ENCODE assay signal across 30 mouse cellular contexts in the genomic region with DNA sequence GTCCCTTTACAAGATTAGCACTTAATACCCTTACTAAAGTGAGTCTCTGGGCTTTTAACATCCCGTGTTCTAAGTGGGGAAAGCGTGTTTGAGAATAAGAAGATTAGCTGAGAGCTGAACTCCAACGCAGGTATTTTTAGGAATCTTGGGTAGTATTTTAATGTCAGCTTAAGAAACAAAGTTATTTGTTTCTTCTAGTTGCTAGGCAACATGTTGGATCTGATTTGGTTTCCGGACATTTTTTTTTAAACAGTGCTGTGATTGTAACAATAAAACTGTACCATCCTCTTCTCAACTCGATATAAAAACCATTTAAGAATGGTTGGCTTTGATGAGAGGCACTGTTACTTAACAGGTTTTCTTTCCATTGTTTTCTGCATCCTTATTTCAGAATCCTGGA.
DNase-seq lines count a peak whose midpoint lies in the region; ATAC-seq and TF ChIP-seq lines count a peak whose summit lies in the region.
"Had no signal": no experiment of that assay in that cellular context is flagged by ENCODE, and none has a peak within 500 bp of the region (broad histone marks: within the 10 kb centered on the region; RNA-seq: fewer than 3 reads in every experiment).

No protein-coding gene starts in this region.

- H3K4me2 ChIP-seq in heart, embryonic 12.5 days, result peak overlapping the region; percentile 38
- H3K4me2 ChIP-seq: embryonic facial prominence, embryonic 13.5 days; limb, embryonic 12.5 days; liver, embryonic 11.5 days; midbrain, embryonic 12.5 days; neural tube, embryonic 15.5 days; stomach, embryonic 15.5 days had no signal

- no peaks in the 10 kb centered on the region for H3K36me3 ChIP-seq in heart, embryonic 12.5 days
- H3K36me3 ChIP-seq in small intestine, adult 2 months (ENCODE audit: control insufficient read depth, insufficient read depth, low read length), result no peaks in the 10 kb centered on the region
- no peaks in the 10 kb centered on the region for H3K36me3 ChIP-seq in kidney, adult 2 months (ENCODE audit: control insufficient read depth, insufficient read depth, low read length)
- H3K36me3 ChIP-seq: embryonic facial prominence, embryonic 13.5 days; forebrain, embryonic 10.5 days; limb, embryonic 12.5 days; midbrain, embryonic 12.5 days; neural tube, embryonic 15.5 days; stomach, embryonic 15.5 days had no signal

- no peak for TF ChIP-seq CTCF in left cerebral cortex, adult 2 months (IDR thresholded peaks at IDR 0.05)
- TF ChIP-seq CTCF in small intestine, adult 2 months (IDR thresholded peaks at IDR 0.05; ENCODE audit: extremely low read depth, insufficient read length, insufficient replicate concordance, low read depth, low read length), result no peak
- no peak for TF ChIP-seq CTCF in kidney, adult 2 months (conservative IDR thresholded peaks at IDR 0.05; ENCODE audit: insufficient read depth, insufficient read length, low read depth, low read length)

- H3K4me3 ChIP-seq in heart, embryonic 12.5 days, result no peak overlapping the region
- H3K4me3 ChIP-seq in left cerebral cortex, adult 2 months, result no peak overlapping the region
- no peak overlapping the region for H3K4me3 ChIP-seq in small intestine, adult 2 months (ENCODE audit: low read depth, low read length)
- H3K4me3 ChIP-seq in kidney, adult 2 months (ENCODE audit: insufficient read depth, low read depth, low read length), result no peak overlapping the region
- H3K4me3 ChIP-seq: embryonic facial prominence, embryonic 13.5 days; forebrain, embryonic 10.5 days; limb, embryonic 12.5 days; megakaryocyte, embryonic 14.5 days; midbrain, embryonic 12.5 days; neural tube, embryonic 15.5 days; stomach, embryonic 15.5 days had no signal

- no peak overlapping the region for H3K9ac ChIP-seq in heart, embryonic 12.5 days
- H3K9ac ChIP-seq: embryonic facial prominence, embryonic 13.5 days; limb, embryonic 12.5 days; midbrain, embryonic 12.5 days; neural tube, embryonic 15.5 days; stomach, embryonic 15.5 days had no signal

- 56% methylated on average over 5 of the region's 5 CpGs for WGBS in heart, embryonic 12.5 days
- 54% methylated on average over 5 of the region's 5 CpGs for WGBS in small intestine, adult 2 months
- WGBS in kidney, adult 2 months, result 55% methylated on average over 5 of the region's 5 CpGs

- H3K27me3 ChIP-seq in heart, embryonic 12.5 days (replicated peaks), result no peaks in the 10 kb centered on the region
- H3K27me3 ChIP-seq in small intestine, adult 2 months (ENCODE audit: control insufficient read depth, insufficient read depth, low read length), result no peaks in the 10 kb centered on the region
- no peaks in the 10 kb centered on the region for H3K27me3 ChIP-seq in kidney, adult 2 months (replicated peaks; ENCODE audit: control insufficient read depth, insufficient read depth, low read length)
- H3K27me3 ChIP-seq: embryonic facial prominence, embryonic 13.5 days; limb, embryonic 12.5 days; megakaryocyte, embryonic 14.5 days; midbrain, embryonic 12.5 days; neural tube, embryonic 15.5 days; Patski; stomach, embryonic 15.5 days had no signal

- TF ChIP-seq POLR2A in small intestine, adult 2 months (IDR thresholded peaks at IDR 0.05; ENCODE audit: low read depth, low read length), result no peak
- TF ChIP-seq POLR2A in kidney, adult 2 months (IDR thresholded peaks at IDR 0.05; ENCODE audit: low read depth, low read length), result no peak

- no peak overlapping the region for H3K27ac ChIP-seq in heart, embryonic 12.5 days (ENCODE audit: poor library complexity, severe bottlenecking)
- 0 out of 2 replicates have a peak overlapping the region, but pooled peaks have one; percentile 1 for H3K27ac ChIP-seq in left cerebral cortex, adult 2 months
- H3K27ac ChIP-seq in small intestine, adult 2 months (ENCODE audit: insufficient read depth, low read depth, low read length), result peak overlapping the region; percentile 0; the same call in 1 of the 2 replicates
- H3K27ac ChIP-seq in kidney, adult 2 months (ENCODE audit: insufficient read depth, low read depth, low read length), result no peak overlapping the region
- H3K27ac ChIP-seq: embryonic facial prominence, embryonic 13.5 days; forebrain, embryonic 10.5 days; limb, embryonic 12.5 days; midbrain, embryonic 12.5 days; neural tube, embryonic 15.5 days; stomach, embryonic 15.5 days had no signal

- H3K9me3 ChIP-seq in heart, embryonic 12.5 days (replicated peaks), result no peaks in the 10 kb centered on the region
- H3K9me3 ChIP-seq: embryonic facial prominence, embryonic 13.5 days; forebrain, embryonic 10.5 days; limb, embryonic 12.5 days; megakaryocyte, embryonic 14.5 days; midbrain, embryonic 12.5 days; neural tube, embryonic 15.5 days; stomach, embryonic 15.5 days had no signal

- intact Hi-C loops in left cerebral cortex, adult 2 months (cut with DNase I), result no loop called here
- intact Hi-C loops in left cerebral cortex, postnatal 10 days (cut with DNase I), result loop anchor here (10.0 kb wide), 1 partner anchor 140 kb away; no protein-coding TSS in a partner anchor

- peaks cover 11% of the 10 kb centered on the region for H3K4me1 ChIP-seq in heart, embryonic 12.5 days (replicated peaks)
- H3K4me1 ChIP-seq in small intestine, adult 2 months (ENCODE audit: control insufficient read depth, insufficient read depth, insufficient read length, low read length), result peaks cover 4% of the 10 kb centered on the region
- no peaks in the 10 kb centered on the region for H3K4me1 ChIP-seq in kidney, adult 2 months (ENCODE audit: control insufficient read depth, insufficient read depth, low read length)
- H3K4me1 ChIP-seq: embryonic facial prominence, embryonic 13.5 days; midbrain, embryonic 12.5 days; neural tube, embryonic 15.5 days; stomach, embryonic 15.5 days had no signal

- peak; percentile 56 for ATAC-seq in frontal cortex, adult (ENCODE audit: low TSS enrichment)
- ATAC-seq in heart, embryonic 12.5 days (ENCODE audit: insufficient number of reproducible peaks, low FRiP score), result no peak
- ATAC-seq: forebrain, embryonic 16.5 days; hindbrain, embryonic 16.5 days; Patski had no signal

- DNase-seq in frontal cortex, postnatal 14 days (ENCODE audit: low spot score in 2 of 2), result no peak
- no peak for DNase-seq in heart, adult 11 months
- DNase-seq in left cerebral cortex, adult 2 months (ENCODE audit: extremely low spot score in 1 of 2, low spot score in 2 of 2), result no peak
- no peak for DNase-seq in left cerebral cortex, postnatal 10 days (ENCODE audit: extremely low spot score in 1 of 2, low spot score in 2 of 2)
- DNase-seq in kidney, adult 2 months, result no peak
- DNase-seq: adrenal gland, postnatal 10 days; cerebellum, adult 11 months; cerebellum, adult 9-10 months; cerebellum, postnatal 36 days; gastrocnemius, postnatal 25 days; kidney, adult 18-20 months; kidney, postnatal 36 days; lung, postnatal 4 days; retina, postnatal 1 day; right cerebral cortex, postnatal 14 days; thymus, postnatal 14 days had no signal

Comparison
In these comparisons a context has a peak if more than half of its experiments do, and no peak if none do; other contexts are left out.
1. H3K27ac ChIP-seq: peak in left cerebral cortex, adult 2 months (single experiment) and small intestine, adult 2 months (single experiment); none in heart, embryonic 12.5 days (single experiment) and kidney, adult 2 months (single experiment).